Mouse (Mus musculus): ENCODE results near the gene Tbc1d2b. TPM values are rescaled to one million over a fixed set of nuclear protein-coding genes. Genes with fewer than 3 reads are reported as not detected.

The Tbc1d2b gene
- polyA plus RNA-seq, 1 experiment from 2014 or later, result 7.9 TPM

DNA sequence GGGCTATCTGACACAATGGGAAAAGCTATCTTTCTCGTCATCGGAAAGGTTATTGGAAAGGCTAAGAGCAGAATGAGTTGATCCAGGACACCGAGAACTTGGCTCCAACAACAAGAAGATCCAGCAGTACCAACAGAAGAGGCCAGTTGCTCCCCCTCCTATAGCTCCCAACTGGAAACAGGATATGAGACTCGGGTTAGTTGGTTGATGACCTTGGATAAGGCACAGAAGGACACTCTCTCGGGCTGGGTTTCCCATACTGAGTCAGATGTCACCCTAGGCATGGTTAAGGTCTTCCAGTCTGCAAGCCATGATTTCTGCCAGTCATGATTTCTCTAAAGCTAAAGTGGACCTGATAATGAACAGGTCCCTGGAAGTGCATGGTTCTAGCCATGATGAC, 35.8 kb downstream of the Tbc1d2b start:
- H3K9me3 ChIP-seq (replicated peaks), result no peaks in the 10 kb centered on the region
- H3K36me3 ChIP-seq, result peaks cover 10% of the 10 kb centered on the region
- DNase-seq (ENCODE audit: low spot score), result no peak
- no peaks in the 10 kb centered on the region for H3K4me1 ChIP-seq
- no peak overlapping the region for H3K4me3 ChIP-seq
- 93% methylated on average over 5 of the region's 5 CpGs for WGBS
- H3K27ac ChIP-seq (replicated peaks), result no peak overlapping the region
- no peaks in the 10 kb centered on the region for H3K27me3 ChIP-seq (ENCODE audit: low read depth, poor library complexity, severe bottlenecking)

- no peaks in the 10 kb centered on the region for H3K4me1 ChIP-seq
- no peaks in the 10 kb centered on the region for H3K27me3 ChIP-seq (ENCODE audit: low read depth, poor library complexity, severe bottlenecking)
- no peaks in the 10 kb centered on the region for H3K9me3 ChIP-seq (replicated peaks)
- DNase-seq (ENCODE audit: low spot score), result no peak
- H3K36me3 ChIP-seq, result peaks cover 4% of the 10 kb centered on the region; the same call in 1 of the 2 replicates
- H3K4me3 ChIP-seq, result no peak overlapping the region
- WGBS, result 90% methylated on average over 5 of the region's 5 CpGs
- H3K27ac ChIP-seq (replicated peaks), result no peak overlapping the region
Measured at GRCm38 (mm10) chr9:90233906-90234419, 36.6 kb downstream of the Tbc1d2b start.

GRCm38 (mm10) chr9:90232781-90233690, 37.6 kb downstream of the Tbc1d2b start:
- H3K27me3 ChIP-seq (ENCODE audit: low read depth, poor library complexity, severe bottlenecking), result no peaks in the 10 kb centered on the region
- H3K4me1 ChIP-seq, result no peaks in the 10 kb centered on the region
- no peak for DNase-seq (ENCODE audit: low spot score)
- no peak overlapping the region for H3K27ac ChIP-seq (replicated peaks)
- WGBS, result 94% methylated on average over 8 of the region's 8 CpGs
- H3K36me3 ChIP-seq, result peaks cover 4% of the 10 kb centered on the region; the same call in 1 of the 2 replicates
- H3K9me3 ChIP-seq (replicated peaks), result no peaks in the 10 kb centered on the region
- no peak overlapping the region for H3K4me3 ChIP-seq

- Histone ChIP-seq H3K27ac (replicated peaks) (no peak overlapping the region), H3K36me3 (peaks cover 26% of the 10 kb centered on the region), H3K4me1 (no peaks in the 10 kb centered on the region), H3K27me3 (ENCODE audit: low read depth, poor library complexity, severe bottlenecking) (no peaks in the 10 kb centered on the region), H3K9me3 (replicated peaks) (no peaks in the 10 kb centered on the region), H3K4me3 (no peak overlapping the region)
- WGBS, result 82% methylated on average over 12 of the region's 12 CpGs
- DNase-seq (ENCODE audit: low spot score), result no peak
Measured at GRCm38 (mm10) chr9:90227171-90227570, 43.4 kb downstream of the Tbc1d2b start.

DNA sequence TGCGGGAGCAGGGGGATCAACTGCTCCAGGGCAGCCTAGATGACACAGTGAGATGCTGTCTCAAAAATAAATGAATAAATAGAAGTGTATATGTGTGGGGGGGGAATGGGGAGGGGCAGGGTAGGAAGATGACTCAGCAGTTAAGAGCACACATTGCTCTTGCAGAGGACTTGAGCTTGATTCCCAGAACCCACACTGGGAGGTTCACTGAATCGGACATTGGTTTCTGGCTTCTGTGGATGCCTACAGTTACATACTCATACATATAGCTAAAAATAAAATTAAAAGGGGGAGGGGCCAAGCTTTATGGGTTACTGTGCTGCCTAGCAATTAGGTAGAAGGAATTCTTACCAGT, 43.9 kb downstream of the Tbc1d2b start:
- H3K27me3 ChIP-seq (ENCODE audit: low read depth, poor library complexity, severe bottlenecking), result no peaks in the 10 kb centered on the region
- H3K36me3 ChIP-seq, result peaks cover 30% of the 10 kb centered on the region
- 95% methylated on average over 2 of the region's 2 CpGs for WGBS
- no peak overlapping the region for H3K27ac ChIP-seq (replicated peaks)
- no peak overlapping the region for H3K4me3 ChIP-seq
- no peaks in the 10 kb centered on the region for H3K9me3 ChIP-seq (replicated peaks)
- no peak for DNase-seq (ENCODE audit: low spot score)
- no peaks in the 10 kb centered on the region for H3K4me1 ChIP-seq

DNA sequence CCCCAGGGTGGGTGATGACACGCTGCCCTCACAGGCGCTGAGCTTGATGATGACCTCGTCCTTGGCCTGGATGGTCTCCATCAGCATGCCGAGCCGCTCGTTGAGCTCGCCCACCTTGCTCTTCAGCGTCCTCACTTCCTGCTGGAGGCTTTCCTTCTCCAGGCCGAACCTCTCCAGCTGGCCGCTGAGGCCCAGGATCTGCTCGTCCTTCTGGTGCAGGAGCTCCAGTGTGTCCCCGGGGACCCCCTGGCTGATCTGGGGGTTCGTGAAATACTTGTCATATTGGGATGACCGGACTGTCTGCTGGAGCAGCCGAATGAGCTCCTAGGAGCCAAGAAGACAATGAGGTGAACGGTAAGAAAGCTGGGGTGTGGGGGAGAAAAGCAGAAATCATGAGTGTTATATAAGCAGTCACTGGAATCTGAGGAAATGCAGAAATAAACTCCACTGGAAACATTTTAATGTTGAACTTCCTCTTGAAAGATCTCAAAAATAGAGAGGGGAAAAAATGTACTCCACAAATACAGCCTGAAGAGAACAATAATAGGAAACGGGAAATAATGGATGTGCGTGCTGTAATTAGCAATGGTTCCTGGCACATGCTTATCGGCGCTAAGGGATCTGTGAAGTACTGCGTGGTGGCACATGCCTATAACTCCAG, 44.4 kb downstream of the Tbc1d2b start:
- Histone ChIP-seq H3K4me3 (no peak overlapping the region), H3K4me1 (no peaks in the 10 kb centered on the region), H3K27me3 (ENCODE audit: low read depth, poor library complexity, severe bottlenecking) (no peaks in the 10 kb centered on the region), H3K9me3 (replicated peaks) (no peaks in the 10 kb centered on the region), H3K27ac (replicated peaks) (no peak overlapping the region), H3K36me3 (peaks cover 31% of the 10 kb centered on the region)
- WGBS, result 95% methylated on average over 21 of the region's 21 CpGs
- no peak for DNase-seq (ENCODE audit: low spot score)

DNA sequence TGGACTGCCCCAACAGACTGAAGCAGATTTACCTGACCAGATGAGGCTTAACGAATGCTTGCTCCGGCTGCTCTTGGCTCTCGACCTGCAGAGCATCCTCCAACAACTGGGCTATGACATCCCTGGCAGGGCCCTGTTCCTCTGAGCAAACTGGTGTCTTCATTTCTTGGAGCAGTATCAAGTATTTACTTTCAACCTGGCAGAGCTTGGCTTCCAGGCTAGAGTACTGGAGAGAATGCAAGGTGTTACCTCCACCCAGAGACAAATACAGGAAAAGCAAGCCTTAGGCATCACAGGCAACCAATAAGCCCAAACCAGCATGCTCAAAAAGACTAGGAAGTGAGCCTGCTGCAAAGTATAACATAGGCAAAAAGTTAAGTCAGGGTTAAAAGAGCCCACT, 48.3 kb downstream of the Tbc1d2b start:
- Histone ChIP-seq H3K27me3 (ENCODE audit: low read depth, poor library complexity, severe bottlenecking) (no peaks in the 10 kb centered on the region), H3K4me1 (no peaks in the 10 kb centered on the region), H3K4me3 (no peak overlapping the region), H3K36me3 (peaks cover 48% of the 10 kb centered on the region), H3K27ac (replicated peaks) (no peak overlapping the region), H3K9me3 (replicated peaks) (no peaks in the 10 kb centered on the region)
- DNase-seq (ENCODE audit: low spot score), result no peak
- WGBS, result 91% methylated on average over 3 of the region's 3 CpGs

DNA sequence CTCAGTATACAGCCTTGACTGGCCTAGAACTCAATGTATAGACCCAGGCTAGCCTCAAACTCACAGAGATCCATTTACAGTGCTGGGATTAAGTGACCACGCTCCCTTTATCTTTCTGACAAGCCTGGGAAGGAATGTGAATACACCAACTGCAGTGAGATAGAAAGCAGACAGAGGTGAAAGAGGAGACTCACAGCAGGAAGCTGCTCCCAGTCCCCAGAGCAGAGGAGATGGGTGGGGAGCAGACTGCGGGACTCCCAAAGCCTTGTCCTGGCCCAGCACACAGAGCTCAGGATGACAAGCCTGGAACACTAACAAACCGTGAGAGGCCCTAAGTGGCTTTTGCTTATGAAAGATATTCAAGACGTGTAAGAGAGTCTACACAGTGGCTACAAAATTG, 53.1 kb downstream of the Tbc1d2b start:
- 43% methylated on average over 4 of the region's 4 CpGs for WGBS
- peaks cover 51% of the 10 kb centered on the region for H3K36me3 ChIP-seq
- DNase-seq (ENCODE audit: low spot score), result no peak

GRCm38 (mm10) chr9:90216259-90217001, 54.2 kb downstream of the Tbc1d2b start:
- no peaks in the 10 kb centered on the region for H3K4me1 ChIP-seq
- peaks cover 50% of the 10 kb centered on the region for H3K36me3 ChIP-seq
- 87% methylated on average over 11 of the region's 11 CpGs for WGBS
- no peak overlapping the region for H3K4me3 ChIP-seq
- no peak overlapping the region for H3K27ac ChIP-seq (replicated peaks)
- no peaks in the 10 kb centered on the region for H3K9me3 ChIP-seq (replicated peaks)
- no peak for DNase-seq (ENCODE audit: low spot score)
- no peaks in the 10 kb centered on the region for H3K27me3 ChIP-seq (ENCODE audit: low read depth, poor library complexity, severe bottlenecking)

More for the DNA sequence above, 53.1 kb downstream of the Tbc1d2b start:
- Histone ChIP-seq H3K4me1 (no peaks in the 10 kb centered on the region), H3K4me3 (no peak overlapping the region), H3K27me3 (ENCODE audit: low read depth, poor library complexity, severe bottlenecking) (no peaks in the 10 kb centered on the region), H3K27ac (replicated peaks) (no peak overlapping the region), H3K9me3 (replicated peaks) (no peaks in the 10 kb centered on the region)

DNA sequence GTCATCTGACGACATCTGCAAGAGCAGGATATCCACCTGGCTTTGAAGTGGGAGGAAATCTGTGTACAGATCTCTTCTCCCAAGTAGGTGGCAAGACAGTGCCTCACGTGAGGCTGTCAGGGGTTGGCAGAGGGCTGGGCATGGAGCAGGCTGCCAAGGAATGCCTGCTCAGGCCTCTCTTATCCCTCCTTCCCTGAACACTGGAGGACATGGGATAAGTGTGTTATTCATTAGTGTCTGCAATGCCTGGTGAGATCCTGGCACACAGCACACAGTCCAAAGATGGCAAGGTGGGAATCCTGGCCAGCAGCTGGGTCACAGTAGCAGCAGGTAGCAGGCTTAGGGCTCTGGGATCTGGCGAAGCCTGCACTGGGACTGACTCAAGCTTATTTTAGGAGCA, 57.5 kb downstream of the Tbc1d2b start:
- no peaks in the 10 kb centered on the region for H3K27me3 ChIP-seq (ENCODE audit: low read depth, poor library complexity, severe bottlenecking)
- peaks cover 44% of the 10 kb centered on the region for H3K36me3 ChIP-seq
- H3K4me1 ChIP-seq, result peaks cover 12% of the 10 kb centered on the region
- DNase-seq (ENCODE audit: low spot score), result no peak
- H3K4me3 ChIP-seq, result no peak overlapping the region
- no peaks in the 10 kb centered on the region for H3K9me3 ChIP-seq (replicated peaks)
- no peak overlapping the region for H3K27ac ChIP-seq (replicated peaks)
- 90% methylated on average over 3 of the region's 3 CpGs for WGBS

- WGBS, result 90% methylated on average over 6 of the region's 6 CpGs
- Histone ChIP-seq H3K4me3 (no peak overlapping the region), H3K4me1 (peaks cover 12% of the 10 kb centered on the region), H3K27me3 (ENCODE audit: low read depth, poor library complexity, severe bottlenecking) (no peaks in the 10 kb centered on the region), H3K9me3 (replicated peaks) (no peaks in the 10 kb centered on the region), H3K27ac (replicated peaks) (no peak overlapping the region), H3K36me3 (peaks cover 41% of the 10 kb centered on the region)
- no peak for DNase-seq (ENCODE audit: low spot score)
Measured at GRCm38 (mm10) chr9:90208655-90209054, 61.9 kb downstream of the Tbc1d2b start.

- H3K9me3 ChIP-seq (replicated peaks), result no peaks in the 10 kb centered on the region
- 90% methylated on average over 8 of the region's 8 CpGs for WGBS
- no peak overlapping the region for H3K27ac ChIP-seq (replicated peaks)
- no peak overlapping the region for H3K4me3 ChIP-seq
- peaks cover 35% of the 10 kb centered on the region for H3K36me3 ChIP-seq
- peaks cover 12% of the 10 kb centered on the region for H3K4me1 ChIP-seq
- no peaks in the 10 kb centered on the region for H3K27me3 ChIP-seq (ENCODE audit: low read depth, poor library complexity, severe bottlenecking)
- DNase-seq (ENCODE audit: low spot score), result no peak
Measured at GRCm38 (mm10) chr9:90207808-90208207, 62.8 kb downstream of the Tbc1d2b start.

All from midbrain, embryonic 10.5 days (tissue).